Mouse (Mus musculus) forebrain, embryonic 10.5 days (tissue): ENCODE data around the gene Pbxip1. TPM values are rescaled to one million over a fixed set of nuclear protein-coding genes. Genes with fewer than 3 reads are reported as not detected.
"Not testable (repeated sequence)": the region's sequence is repeated elsewhere in the genome, so short reads cannot be mapped to it uniquely, and the experiment has no call there.

Experiments
- DNase-seq: peaks from one replicate; pipeline ENCODE4 v3.0.0-alpha.2; 2017; ENCODE audit warnings: low spot score; ENCODE audit errors: extremely low spot score
- H3K27ac ChIP-seq: fragments of 300-500 bp; sonication (generic); 2 replicates; pipeline ENCODE4 v1.5.1; 2016; ENCODE audit warnings: mild to moderate bottlenecking
- H3K27me3 ChIP-seq: fragments of 300-500 bp; sonication (generic); 2 replicates; pipeline ENCODE4 v1.6.1; 2016; ENCODE audit warnings: mild to moderate bottlenecking; ENCODE audit not compliant: poor library complexity, severe bottlenecking
- H3K36me3 ChIP-seq: fragments of 300-500 bp; sonication (generic); replicated peaks from 2 replicates; pipeline ENCODE4 v1.6.1; 2016; ENCODE audit warnings: mild to moderate bottlenecking, moderate library complexity
- H3K4me1 ChIP-seq: fragments of 300-500 bp; sonication (generic); 2 replicates; pipeline ENCODE4 v1.6.1; 2016
- H3K4me3 ChIP-seq: fragments of 300-500 bp; sonication (generic); 2 replicates; pipeline ENCODE4 v1.5.1; 2016; ENCODE audit warnings: mild to moderate bottlenecking, moderate library complexity
- H3K9me3 ChIP-seq: fragments of 300-500 bp; sonication (generic); 2 replicates; pipeline ENCODE4 v1.6.1; 2016; ENCODE audit warnings: mild to moderate bottlenecking, moderate library complexity
- WGBS: fragments of 180-500 bp; shearing (Covaris S2); methylation state at CpG from one replicate; pipeline ENCODE4 v1.1.7; 2016; 5-methylcytosine and 5-hydroxymethylcytosine counted together
- polyA plus RNA-seq: library from polyadenylated mRNA; unstranded; fragments of >200 nt; fragmentation: Nextera tagmentation; extraction: Ambion mirVana; gene quantifications from 2 replicates; pipeline ENCODE4 v1.2.1, GENCODE M21; 2016

Gene Pbxip1
- polyA plus RNA-seq, 1 experiment from 2014 or later, result 16.4 TPM

GRCm38 (mm10) chr3:89425876-89426275 is 10.6 kb upstream of the Pbxip1 start:
- H3K4me3 ChIP-seq, result no peak overlapping the region
- no peaks in the 10 kb centered on the region for H3K27me3 ChIP-seq
- H3K27ac ChIP-seq, result no peak overlapping the region
- DNase-seq, result no peak
- peaks cover 53% of the 10 kb centered on the region for H3K36me3 ChIP-seq
- no peaks in the 10 kb centered on the region for H3K9me3 ChIP-seq
- WGBS, result 87% methylated on average over 4 of the region's 4 CpGs
- H3K4me1 ChIP-seq, result peaks cover 41% of the 10 kb centered on the region

DNA sequence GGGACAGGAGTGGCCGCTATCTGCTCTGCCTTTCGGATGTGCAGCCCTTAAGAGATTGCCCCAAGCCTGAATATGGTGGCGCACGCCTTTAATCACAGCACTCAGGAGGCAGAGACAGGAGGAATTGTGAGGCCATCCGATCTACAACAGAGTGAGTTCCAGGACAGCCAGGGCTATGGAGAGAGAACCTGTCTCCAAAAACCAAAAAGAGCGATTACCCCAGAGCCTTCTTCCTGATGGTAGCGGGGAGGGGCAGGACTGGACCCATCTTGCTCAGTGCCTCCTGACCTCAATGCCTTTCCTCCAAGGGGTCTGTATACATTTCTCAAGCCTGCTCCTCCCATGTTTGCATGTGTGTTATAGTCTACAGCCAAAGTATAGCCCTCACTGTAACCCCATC is 7.5 kb upstream of the Pbxip1 start:
- WGBS, result 96% methylated on average over 7 of the region's 7 CpGs
- not testable (repeated sequence) for H3K4me3 ChIP-seq, H3K27me3 ChIP-seq, H3K27ac ChIP-seq, H3K9me3 ChIP-seq, DNase-seq
- peaks cover 63% of the 10 kb centered on the region for H3K36me3 ChIP-seq
- peaks cover 34% of the 10 kb centered on the region for H3K4me1 ChIP-seq

DNA sequence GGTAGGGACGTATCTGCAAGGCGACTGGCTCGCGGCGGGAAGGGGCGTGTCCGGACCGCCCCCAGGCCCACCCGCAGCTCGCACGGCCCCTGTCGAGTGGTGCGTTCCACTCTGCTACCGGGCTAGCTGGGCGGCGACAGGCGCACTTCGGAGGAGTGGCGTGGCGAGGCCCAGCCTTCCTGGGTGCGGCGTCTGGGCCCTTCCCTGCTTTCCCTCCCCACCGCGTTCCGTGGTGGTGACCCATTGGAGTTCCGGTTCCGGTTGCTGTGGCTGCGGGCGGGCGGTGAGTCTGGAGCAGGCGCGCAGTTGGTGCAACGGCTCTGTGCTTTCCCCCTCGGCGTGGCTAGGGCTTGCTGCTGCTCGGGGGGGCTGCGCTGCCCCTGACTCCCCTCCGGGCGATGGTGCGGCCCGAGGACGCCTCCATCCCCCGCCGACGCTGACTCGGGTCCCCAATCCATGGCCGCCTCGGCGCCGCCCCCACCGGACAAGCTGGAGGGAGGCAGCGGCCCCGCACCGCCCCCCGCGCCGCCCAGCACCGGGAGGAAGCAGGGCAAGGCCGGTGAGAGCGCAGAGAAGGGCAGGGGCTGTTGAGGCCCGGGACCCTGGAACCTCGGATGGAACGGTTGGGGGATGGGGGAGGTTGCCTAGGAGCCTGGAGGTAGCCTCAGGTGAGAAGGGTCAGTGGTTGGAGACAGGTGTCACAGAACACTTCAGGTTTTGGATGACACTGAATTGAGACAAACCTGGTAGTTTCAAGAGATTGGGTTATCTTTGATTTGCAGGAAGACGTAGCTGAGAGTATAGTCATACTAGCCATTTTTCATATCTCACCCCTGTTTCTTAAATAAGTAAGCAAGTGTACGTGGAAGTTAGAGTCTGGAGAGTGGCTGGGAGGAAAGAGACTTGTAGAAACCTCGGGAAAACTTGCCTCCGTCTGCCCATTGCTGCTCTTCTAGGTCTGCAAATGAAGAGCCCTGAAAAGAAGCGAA is 6.0 kb upstream of the Pbxip1 start, which contains the start of gene Pygo2:
Gene Pygo2, plus strand, starts transcription at position 44 of the 989 bp plus-strand sequence.
- peak within 1 kb of the TSS; percentile 100 for H3K4me3 ChIP-seq
- no peaks in the 10 kb centered on the region for H3K9me3 ChIP-seq
- no peaks in the 10 kb centered on the region for H3K27me3 ChIP-seq
- peaks cover 64% of the 10 kb centered on the region for H3K36me3 ChIP-seq
- WGBS, result 2% methylated on average over 66 of the region's 68 CpGs
- peaks cover 47% of the 10 kb centered on the region for H3K4me1 ChIP-seq
- DNase-seq, result peak; percentile 94
- peak within 1 kb of the TSS; percentile 96 for H3K27ac ChIP-seq

DNA sequence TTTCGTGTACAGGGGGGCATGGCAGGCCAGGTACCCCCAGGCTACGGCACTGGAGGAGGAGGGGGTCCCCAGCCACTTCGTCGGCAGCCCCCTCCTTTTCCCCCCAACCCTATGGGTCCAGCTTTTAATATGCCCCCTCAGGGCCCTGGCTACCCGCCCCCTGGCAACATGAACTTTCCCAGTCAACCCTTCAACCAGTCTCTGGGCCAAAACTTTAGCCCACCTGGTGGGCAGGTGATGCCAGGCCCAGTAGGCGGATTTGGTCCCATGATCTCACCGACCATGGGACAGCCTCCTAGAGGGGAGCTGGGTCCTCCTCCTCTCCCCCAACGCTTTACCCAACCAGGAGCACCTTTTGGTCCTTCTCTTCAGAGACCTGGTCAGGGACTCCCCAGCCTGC is 3.9 kb upstream of the Pbxip1 start:
- Histone ChIP-seq H3K36me3 (peaks cover 43% of the 10 kb centered on the region), H3K4me1 (peaks cover 64% of the 10 kb centered on the region), H3K27ac (no peak overlapping the region), H3K9me3 (no peaks in the 10 kb centered on the region), H3K4me3 (peak overlapping the region; percentile 6; the same call in 1 of the 2 replicates), H3K27me3 (no peaks in the 10 kb centered on the region)
- WGBS, result 92% methylated on average over 8 of the region's 8 CpGs
- DNase-seq, result no peak

- peak overlapping the region; percentile 45; the same call in 1 of the 2 replicates for H3K27ac ChIP-seq
- H3K27me3 ChIP-seq, result no peaks in the 10 kb centered on the region
- H3K36me3 ChIP-seq, result peaks cover 37% of the 10 kb centered on the region
- 88% methylated on average over 11 of the region's 11 CpGs for WGBS
- H3K4me3 ChIP-seq, result no peak overlapping the region
- H3K4me1 ChIP-seq, result peaks cover 83% of the 10 kb centered on the region
- H3K9me3 ChIP-seq, result no peaks in the 10 kb centered on the region
- DNase-seq, result no peak
These were observed 2.0 kb upstream of the Pbxip1 start for GRCm38 (mm10) chr3:89434532-89434931.

- Histone ChIP-seq H3K27me3 (no peaks in the 10 kb centered on the region), H3K36me3 (peaks cover 40% of the 10 kb centered on the region), H3K4me3 (no peak overlapping the region), H3K4me1 (peaks cover 78% of the 10 kb centered on the region), H3K27ac (0 out of 2 replicates have a peak overlapping the region, but pooled peaks have one; percentile 45), H3K9me3 (no peaks in the 10 kb centered on the region)
- 66% methylated on average over 7 of the region's 7 CpGs for WGBS
- no peak for DNase-seq
These were observed 1.5 kb upstream of the Pbxip1 start for GRCm38 (mm10) chr3:89435041-89435440.

GRCm38 (mm10) chr3:89437269-89437668 is 763 bp downstream of the Pbxip1 start:
- DNase-seq, result peak; percentile 51
- Histone ChIP-seq H3K36me3 (peaks cover 35% of the 10 kb centered on the region), H3K4me1 (peaks cover 57% of the 10 kb centered on the region), H3K27ac (peak overlapping the region; percentile 83), H3K4me3 (peak overlapping the region; percentile 53), H3K9me3 (no peaks in the 10 kb centered on the region), H3K27me3 (no peaks in the 10 kb centered on the region)
- 24% methylated on average over 5 of the region's 5 CpGs for WGBS

DNA sequence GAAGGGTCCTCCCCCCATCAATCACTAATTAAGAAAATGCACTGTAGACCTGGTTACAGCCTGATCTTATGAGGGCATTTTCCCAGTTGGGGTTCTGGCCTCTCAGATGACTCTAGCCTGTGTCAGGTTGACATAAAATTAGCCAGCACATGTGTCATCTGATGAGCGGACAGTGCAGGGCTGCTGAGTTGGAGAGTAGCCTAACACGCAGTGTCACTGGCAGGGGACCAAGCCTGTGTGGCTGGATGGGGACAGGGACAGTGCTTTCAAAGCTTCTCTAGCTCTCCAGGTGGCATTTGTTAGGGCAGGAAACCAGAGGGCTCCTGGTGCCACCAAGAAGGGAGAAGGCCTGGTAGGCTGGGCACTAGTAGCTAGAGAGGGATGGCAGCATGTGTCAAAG is 4.2 kb downstream of the Pbxip1 start:
- 93% methylated on average over 2 of the region's 2 CpGs for WGBS
- no peak for DNase-seq
- no peak overlapping the region for H3K27ac ChIP-seq
- no peaks in the 10 kb centered on the region for H3K27me3 ChIP-seq
- H3K36me3 ChIP-seq, result peaks cover 23% of the 10 kb centered on the region
- peaks cover 36% of the 10 kb centered on the region for H3K4me1 ChIP-seq
- no peak overlapping the region for H3K4me3 ChIP-seq
- no peaks in the 10 kb centered on the region for H3K9me3 ChIP-seq

- H3K27ac ChIP-seq, result peak overlapping the region; percentile 4; the same call in 1 of the 2 replicates
- WGBS, result 77% methylated on average over 13 of the region's 13 CpGs
- peaks cover 41% of the 10 kb centered on the region for H3K36me3 ChIP-seq
- H3K4me1 ChIP-seq, result peaks cover 26% of the 10 kb centered on the region
- DNase-seq, result no peak
- no peak overlapping the region for H3K4me3 ChIP-seq
- no peaks in the 10 kb centered on the region for H3K9me3 ChIP-seq
- H3K27me3 ChIP-seq, result no peaks in the 10 kb centered on the region
These were observed 12.4 kb downstream of the Pbxip1 start for GRCm38 (mm10) chr3:89448720-89449537.

GRCm38 (mm10) chr3:89449541-89449940 is 13.0 kb downstream of the Pbxip1 start:
- Histone ChIP-seq H3K4me1 (peaks cover 28% of the 10 kb centered on the region), H3K9me3 (no peaks in the 10 kb centered on the region), H3K27me3 (no peaks in the 10 kb centered on the region), H3K36me3 (peaks cover 36% of the 10 kb centered on the region), H3K27ac (peak overlapping the region; percentile 4; the same call in 1 of the 2 replicates), H3K4me3 (no peak overlapping the region)
- 50% methylated on average over 7 of the region's 7 CpGs for whole genome bisulfite sequencing
- peak; percentile 55 for DNase-seq

DNA sequence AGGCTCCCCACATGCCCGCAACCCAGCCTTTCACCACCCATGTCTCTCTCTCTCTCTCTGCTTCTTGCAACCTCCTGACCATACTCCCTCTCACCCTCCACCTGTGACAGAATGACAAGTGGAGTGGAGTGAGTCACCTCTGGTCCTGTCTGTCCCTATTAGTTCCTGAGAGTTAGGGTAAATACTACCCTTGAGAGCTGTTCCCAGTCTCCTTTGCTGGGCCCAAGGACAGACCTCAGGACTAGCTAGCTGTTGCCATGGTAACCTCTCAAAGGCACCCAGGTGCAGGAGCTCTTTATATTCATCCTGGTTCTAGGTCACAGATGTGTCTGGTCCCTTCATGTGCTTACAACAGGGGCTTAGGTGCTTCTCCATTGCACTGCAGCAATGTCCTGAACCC is 15.4 kb downstream of the Pbxip1 start:
- H3K9me3 ChIP-seq, result no peaks in the 10 kb centered on the region
- 87% methylated on average over 1 of the region's 1 CpGs for WGBS
- no peak for DNase-seq
- peaks cover 40% of the 10 kb centered on the region for H3K4me1 ChIP-seq
- H3K36me3 ChIP-seq, result peaks cover 18% of the 10 kb centered on the region
- H3K27ac ChIP-seq, result 0 out of 2 replicates have a peak overlapping the region, but pooled peaks have one; percentile 31
- H3K27me3 ChIP-seq, result no peaks in the 10 kb centered on the region
- no peak overlapping the region for H3K4me3 ChIP-seq

GRCm38 (mm10) chr3:89454401-89455177 is 18.1 kb downstream of the Pbxip1 start, which contains the start of gene Pmvk:
Pmvk (plus strand) TSS chr3:89454541.
- no peak within 1 kb of the TSS for H3K4me3 ChIP-seq
- peaks cover 1% of the 10 kb centered on the region; the same call in 1 of the 2 replicates for H3K36me3 ChIP-seq
- peaks cover 47% of the 10 kb centered on the region for H3K4me1 ChIP-seq
- H3K9me3 ChIP-seq, result no peaks in the 10 kb centered on the region
- H3K27me3 ChIP-seq, result no peaks in the 10 kb centered on the region
- 58% methylated on average over 10 of the region's 10 CpGs for WGBS
- no peak for DNase-seq
- H3K27ac ChIP-seq, result no peak within 1 kb of the TSS
